Mouse (Mus musculus) hindbrain, embryonic 13.5 days (tissue): ENCODE results near the gene Brd3. TPM values are rescaled to one million over a fixed set of nuclear protein-coding genes. Genes with fewer than 3 reads are reported as not detected.
A peak's percentile ranks its signal among the peaks of the same experiment; 100 is the strongest.
"Not testable (repeated sequence)": the region's sequence is repeated elsewhere in the genome, so short reads cannot be mapped to it uniquely, and the experiment has no call there.

Experiments used
- ATAC-seq: fragments of 200-750 bp; cut with Nextera tagmentation; 2 replicates; pipeline ENCODE4 v1.8.0; 2017; ENCODE audit warnings: moderate TSS enrichment; ENCODE audit not compliant: low FRiP score
- H3K27ac ChIP-seq: fragments of 300-500 bp; sonication (generic); 2 replicates; pipeline ENCODE4 v1.5.1; 2015; ENCODE audit warnings: inconsistent platforms, mild to moderate bottlenecking, moderate library complexity
- H3K27me3 ChIP-seq: fragments of 300-500 bp; sonication (generic); 2 replicates; pipeline ENCODE4 v1.6.1; 2015; ENCODE audit warnings: mild to moderate bottlenecking, inconsistent platforms
- H3K36me3 ChIP-seq: fragments of 300-500 bp; sonication (generic); 2 replicates; pipeline ENCODE4 v1.6.1; 2015; ENCODE audit warnings: mild to moderate bottlenecking, inconsistent platforms
- H3K4me1 ChIP-seq: fragments of 300-500 bp; sonication (generic); replicated peaks from 2 replicates; pipeline ENCODE4 v1.6.1; 2015; ENCODE audit warnings: inconsistent platforms
- H3K4me2 ChIP-seq: fragments of 300-500 bp; sonication (generic); 2 replicates; pipeline ENCODE4 v1.6.1; 2015; ENCODE audit warnings: inconsistent platforms, mild to moderate bottlenecking, moderate library complexity
- H3K4me3 ChIP-seq: fragments of 300-500 bp; sonication (generic); 2 replicates; pipeline ENCODE4 v1.5.1; 2015; ENCODE audit warnings: mild to moderate bottlenecking, inconsistent platforms
- H3K9ac ChIP-seq: fragments of 300-500 bp; sonication (generic); 2 replicates; pipeline ENCODE4 v1.6.1; 2015; ENCODE audit warnings: mild to moderate bottlenecking, inconsistent platforms
- H3K9me3 ChIP-seq: fragments of 300-500 bp; sonication (generic); 2 replicates; pipeline ENCODE4 v1.6.1; 2016; ENCODE audit warnings: inconsistent platforms
- WGBS: fragments of 180-500 bp; shearing (Covaris S2); methylation state at CpG from one replicate; pipeline ENCODE4 v1.1.7; 2015; 5-methylcytosine and 5-hydroxymethylcytosine counted together
- polyA plus RNA-seq: library from polyadenylated mRNA; unstranded; fragments of >200 nt; fragmentation: Nextera tagmentation; extraction: Ambion mirVana; gene quantifications from 2 replicates; pipeline ENCODE4 v1.2.1, GENCODE M21; 2015

Brd3 gene
- polyA plus RNA-seq, 1 experiment from 2014 or later: 130 TPM

DNA sequence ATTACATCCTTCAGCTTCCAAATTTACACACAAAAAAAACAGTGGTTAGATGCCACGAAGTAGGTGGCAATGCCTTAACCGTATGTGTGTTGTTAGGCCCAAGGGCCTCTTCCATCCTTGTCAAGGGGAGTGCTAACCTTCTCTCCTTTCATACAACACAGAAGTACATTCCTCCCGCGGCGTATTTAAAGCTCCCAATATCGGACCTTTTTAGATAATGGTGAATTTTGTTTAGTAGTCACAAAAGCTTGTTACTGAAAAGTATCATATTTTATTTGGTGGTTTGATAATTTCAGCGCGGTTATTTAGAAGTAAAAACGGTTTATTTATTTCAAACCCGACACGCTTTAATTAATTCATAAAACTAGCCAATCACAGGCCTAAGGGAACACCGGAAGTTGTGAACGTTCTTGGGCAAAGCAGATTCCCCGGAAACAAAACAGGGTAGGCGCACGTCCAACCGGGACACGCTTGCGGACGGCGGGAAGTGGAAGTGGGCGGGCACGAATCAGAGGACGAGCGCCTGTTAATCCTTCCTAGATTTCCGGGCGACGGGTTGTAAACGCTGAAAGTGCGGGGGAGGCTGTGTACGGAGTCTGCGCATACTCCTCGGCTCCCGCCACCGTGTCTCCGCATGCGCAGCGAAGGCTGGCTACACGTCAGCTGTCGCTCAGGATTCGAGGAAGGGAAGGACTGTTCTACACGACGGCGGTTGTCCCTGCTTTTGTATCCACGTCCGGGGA lies 32.5 kb upstream of the Brd3 start:
- Histone ChIP-seq H3K27me3 (no peaks in the 10 kb centered on the region), H3K4me3 (peak overlapping the region; percentile 50), H3K4me1 (peaks cover 23% of the 10 kb centered on the region), H3K9ac (peak overlapping the region; percentile 76), H3K9me3 (no peaks in the 10 kb centered on the region), H3K27ac (peak overlapping the region; percentile 92), H3K4me2 (peak overlapping the region; percentile 85), H3K36me3 (peaks cover 23% of the 10 kb centered on the region)
- ATAC-seq: peak; percentile 98
- under 1% methylated on average over 46 of the region's 46 CpGs for WGBS

DNA sequence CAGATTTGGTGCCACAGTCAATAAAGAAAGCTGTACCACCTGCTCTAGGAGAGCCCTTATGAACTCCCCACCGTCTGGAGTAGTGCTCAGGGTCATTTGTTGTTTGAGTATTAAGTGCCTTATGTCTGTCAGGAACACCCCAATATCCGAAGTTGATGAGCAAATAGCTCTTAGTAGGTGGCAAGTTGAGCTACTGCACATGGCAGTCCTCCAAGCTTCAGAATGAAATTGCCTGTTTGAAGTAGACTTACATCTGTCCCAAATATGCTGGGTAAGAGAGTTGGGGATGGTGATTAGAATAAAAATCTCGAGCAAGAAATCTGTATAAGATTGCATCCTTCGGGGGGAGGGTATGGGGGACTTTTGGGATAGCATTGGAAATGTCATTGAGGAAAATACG lies 31.9 kb upstream of the Brd3 start:
- Histone ChIP-seq H3K9ac (peak overlapping the region; percentile 6; the same call in 1 of the 2 replicates), H3K27ac (peak overlapping the region; percentile 92), H3K36me3 (peaks cover 26% of the 10 kb centered on the region), H3K4me3 (peak overlapping the region; percentile 26), H3K27me3 (no peaks in the 10 kb centered on the region), H3K4me2 (peak overlapping the region; percentile 50), H3K9me3 (no peaks in the 10 kb centered on the region), H3K4me1 (peaks cover 23% of the 10 kb centered on the region)
- WGBS: 23% methylated on average over 5 of the region's 5 CpGs
- ATAC-seq: no peak

DNA sequence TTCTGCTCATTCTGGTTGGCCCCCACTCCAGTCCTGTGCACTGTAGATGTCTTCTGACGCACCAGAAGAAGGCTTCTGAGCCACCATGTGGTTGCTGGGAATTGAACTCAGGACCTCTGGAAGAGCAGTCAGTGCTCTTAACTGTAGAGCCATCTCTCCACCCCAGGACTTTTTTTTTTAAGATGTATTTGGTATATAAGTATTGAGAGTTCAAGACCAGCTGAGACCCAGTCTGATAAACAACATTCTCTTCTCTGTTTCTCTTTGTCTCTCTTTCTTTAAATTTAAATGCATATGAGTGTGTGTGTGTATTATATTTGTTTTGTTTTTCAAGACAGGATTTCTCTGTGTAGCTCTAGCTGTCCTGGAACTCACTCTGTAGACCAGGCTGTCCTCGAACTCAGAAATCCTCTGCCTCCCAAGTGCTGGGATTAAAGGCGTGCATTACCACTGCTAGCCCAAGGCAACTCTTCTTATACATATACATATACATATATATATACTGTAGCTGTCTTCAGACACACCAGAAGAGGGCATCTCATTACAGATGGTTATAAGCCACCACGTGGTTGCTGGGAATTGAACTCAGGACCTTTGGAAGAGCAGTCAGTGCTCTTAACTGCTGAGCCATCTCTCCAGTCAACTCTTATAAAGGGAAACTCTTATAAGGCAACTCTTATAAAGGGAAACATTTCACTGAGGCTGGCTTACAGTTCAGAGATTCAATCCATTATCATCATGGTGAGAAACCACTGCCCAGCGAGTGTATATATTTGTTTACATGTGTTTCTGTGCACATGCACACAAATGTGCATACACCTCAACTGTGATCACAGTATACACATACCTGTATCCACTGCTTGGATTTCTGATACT lies 31.2 kb upstream of the Brd3 start:
- H3K27me3 ChIP-seq, H3K9me3 ChIP-seq, ATAC-seq: not testable (repeated sequence)
- peaks cover 32% of the 10 kb centered on the region for H3K36me3 ChIP-seq
- peak overlapping the region; percentile 6; the same call in 1 of the 2 replicates for H3K9ac ChIP-seq
- H3K4me3 ChIP-seq: peak overlapping the region; percentile 26
- peaks cover 23% of the 10 kb centered on the region for H3K4me1 ChIP-seq
- H3K4me2 ChIP-seq: peak overlapping the region; percentile 50
- WGBS: 67% methylated on average over 5 of the region's 5 CpGs
- H3K27ac ChIP-seq: peak overlapping the region; percentile 92

DNA sequence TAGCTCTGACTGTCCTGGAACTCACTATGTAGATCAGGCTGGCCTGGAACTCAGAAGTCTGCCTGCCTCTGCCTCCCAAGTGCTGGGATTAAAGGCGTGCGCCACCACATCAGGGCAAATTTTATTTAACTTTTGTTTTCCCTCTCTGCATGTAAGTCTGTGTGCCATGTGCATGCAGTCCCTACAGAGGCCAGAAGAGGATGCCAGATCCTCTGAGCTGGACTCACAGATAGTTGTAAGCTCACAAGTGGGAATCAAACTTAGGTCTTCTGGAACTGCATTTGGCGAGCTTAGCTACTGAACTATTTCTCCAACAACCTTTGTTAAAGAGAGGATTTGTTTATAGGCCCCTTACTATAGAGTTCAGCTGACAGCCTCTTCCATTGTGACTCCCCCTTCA lies 10.8 kb upstream of the Brd3 start:
- H3K4me2 ChIP-seq: no peak overlapping the region
- no peak overlapping the region for H3K9ac ChIP-seq
- no peak overlapping the region for H3K27ac ChIP-seq
- no peak overlapping the region for H3K4me3 ChIP-seq
- peaks cover 31% of the 10 kb centered on the region for H3K4me1 ChIP-seq
- 95% methylated on average over 3 of the region's 3 CpGs for WGBS
- H3K27me3 ChIP-seq: no peaks in the 10 kb centered on the region
- H3K9me3 ChIP-seq: no peaks in the 10 kb centered on the region
- ATAC-seq: no peak
- peaks cover 46% of the 10 kb centered on the region for H3K36me3 ChIP-seq

DNA sequence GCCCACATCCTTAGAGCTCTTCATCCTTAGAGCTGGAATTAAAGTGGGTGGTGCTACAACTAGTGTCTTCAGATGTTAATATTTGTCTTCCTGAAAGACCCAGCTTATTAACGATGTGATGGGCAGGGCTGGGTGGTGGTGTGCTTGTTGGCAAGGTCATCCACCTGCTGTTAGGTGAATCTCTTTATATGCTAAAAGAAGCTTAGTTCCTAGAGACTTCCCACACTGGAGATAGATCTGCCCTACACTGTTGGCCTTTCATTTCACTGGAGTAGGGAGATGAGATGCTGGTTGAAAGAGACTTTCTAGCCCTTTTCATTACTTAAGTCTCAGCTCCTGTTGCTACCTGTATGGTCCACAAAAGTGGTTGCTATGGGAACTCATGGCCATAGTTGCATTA lies 8.8 kb upstream of the Brd3 start:
- no peak overlapping the region for H3K27ac ChIP-seq
- no peaks in the 10 kb centered on the region for H3K9me3 ChIP-seq
- peaks cover 31% of the 10 kb centered on the region for H3K4me1 ChIP-seq
- ATAC-seq: no peak
- no peaks in the 10 kb centered on the region for H3K27me3 ChIP-seq
- peaks cover 30% of the 10 kb centered on the region for H3K36me3 ChIP-seq
- peak overlapping the region; percentile 95 for H3K4me3 ChIP-seq
- WGBS: 26% methylated on average over 1 of the region's 1 CpGs
- peak overlapping the region; percentile 85 for H3K4me2 ChIP-seq
- H3K9ac ChIP-seq: peak overlapping the region; percentile 92

DNA sequence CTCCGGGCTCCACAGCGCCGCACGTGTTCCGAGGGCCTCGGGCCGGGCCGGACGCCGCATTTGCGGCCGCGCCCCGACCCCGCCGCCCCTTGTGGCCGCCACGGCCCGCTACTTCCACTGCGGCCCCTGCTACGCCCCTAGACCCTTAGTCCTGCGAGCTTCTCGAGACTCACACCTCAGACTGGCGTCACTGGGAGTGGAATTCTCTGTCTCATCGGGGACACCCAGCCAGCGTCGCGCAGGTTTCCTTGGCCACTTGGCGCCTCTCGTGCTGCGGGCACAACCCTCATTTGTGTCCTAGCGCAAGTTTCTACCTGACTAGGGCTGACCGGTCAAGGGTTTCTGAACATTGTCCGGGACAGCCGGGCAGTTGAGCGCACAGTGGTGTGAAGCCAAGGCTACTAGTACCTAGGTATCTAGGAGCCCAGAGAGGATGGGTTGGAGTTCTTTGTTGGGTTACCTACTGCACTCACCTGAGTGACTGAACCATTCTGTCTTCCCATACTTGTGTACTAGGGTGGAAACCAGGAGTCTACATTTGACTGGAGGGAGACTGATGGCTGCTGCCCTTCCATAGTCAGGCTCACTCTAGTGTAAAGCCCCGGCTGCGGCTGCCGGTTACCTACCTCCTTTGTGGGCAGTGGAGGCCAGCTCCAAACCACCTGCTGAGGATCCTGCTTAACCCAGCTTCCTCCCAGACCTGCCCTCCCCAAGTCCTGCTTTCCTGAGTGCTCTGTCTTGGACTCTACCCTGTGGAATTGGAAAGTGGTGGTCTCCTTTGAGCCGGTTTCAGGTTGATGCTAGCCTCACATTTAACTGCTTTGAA lies 8.1 kb upstream of the Brd3 start:
- peak overlapping the region; percentile 88 for H3K27ac ChIP-seq

DNA sequence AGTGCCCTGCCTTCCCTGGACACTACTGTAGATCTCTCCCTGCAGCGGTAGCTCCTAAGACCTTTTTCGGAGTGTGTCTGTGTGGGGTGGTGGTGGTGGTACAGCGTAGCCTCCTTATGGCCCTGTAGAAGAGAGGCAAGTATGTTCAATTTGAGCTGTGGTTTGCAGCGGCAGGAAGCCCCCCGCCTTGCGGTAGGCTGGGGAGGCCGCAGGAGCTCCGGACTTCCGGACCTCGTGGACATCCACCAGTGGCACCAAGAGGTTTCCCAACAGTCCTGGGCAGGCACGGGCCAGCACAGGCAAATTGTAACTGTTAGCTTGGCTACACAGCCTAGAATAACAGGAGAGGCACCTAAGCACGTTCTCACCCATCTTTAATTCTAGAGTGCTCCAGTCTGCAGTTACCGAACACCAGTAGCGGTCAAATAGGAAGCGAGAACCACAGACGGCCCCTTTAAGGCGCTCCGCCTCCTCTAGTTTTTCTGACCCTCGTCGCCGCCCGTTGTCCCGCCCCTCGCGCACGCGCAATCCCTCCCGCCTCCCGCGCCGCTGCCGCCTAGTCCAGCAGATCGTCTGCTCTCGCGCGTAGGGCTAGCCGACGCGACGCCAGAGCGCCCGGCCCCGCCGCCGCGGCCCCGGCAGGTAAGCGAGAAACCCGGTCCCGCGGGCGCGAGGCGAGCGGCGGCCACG lies 7.3 kb upstream of the Brd3 start, which contains the start of gene Wdr5:
Wdr5 (plus strand) TSS at position 519 of the 690 bp plus-strand sequence.
- peak within 1 kb of the TSS; percentile 95 for H3K4me3 ChIP-seq
- H3K36me3 ChIP-seq: peaks cover 15% of the 10 kb centered on the region
- under 1% methylated on average over 57 of the region's 57 CpGs for WGBS
- H3K9me3 ChIP-seq: no peaks in the 10 kb centered on the region
- H3K27ac ChIP-seq: peak within 1 kb of the TSS; percentile 88
- peak within 1 kb of the TSS; percentile 85 for H3K4me2 ChIP-seq
- H3K27me3 ChIP-seq: no peaks in the 10 kb centered on the region
- peak within 1 kb of the TSS; percentile 92 for H3K9ac ChIP-seq
- ATAC-seq: peak; percentile 93
- peaks cover 31% of the 10 kb centered on the region for H3K4me1 ChIP-seq

More for the DNA sequence above, 8.1 kb upstream of the Brd3 start:
- H3K9ac ChIP-seq: peak overlapping the region; percentile 92
- under 1% methylated on average over 40 of the region's 40 CpGs for WGBS
- H3K4me1 ChIP-seq: peaks cover 31% of the 10 kb centered on the region
- H3K4me3 ChIP-seq: peak overlapping the region; percentile 95
- peak; percentile 49 for ATAC-seq
- H3K9me3 ChIP-seq: no peaks in the 10 kb centered on the region
- H3K27me3 ChIP-seq: no peaks in the 10 kb centered on the region
- peaks cover 23% of the 10 kb centered on the region for H3K36me3 ChIP-seq
- H3K4me2 ChIP-seq: peak overlapping the region; percentile 85

DNA sequence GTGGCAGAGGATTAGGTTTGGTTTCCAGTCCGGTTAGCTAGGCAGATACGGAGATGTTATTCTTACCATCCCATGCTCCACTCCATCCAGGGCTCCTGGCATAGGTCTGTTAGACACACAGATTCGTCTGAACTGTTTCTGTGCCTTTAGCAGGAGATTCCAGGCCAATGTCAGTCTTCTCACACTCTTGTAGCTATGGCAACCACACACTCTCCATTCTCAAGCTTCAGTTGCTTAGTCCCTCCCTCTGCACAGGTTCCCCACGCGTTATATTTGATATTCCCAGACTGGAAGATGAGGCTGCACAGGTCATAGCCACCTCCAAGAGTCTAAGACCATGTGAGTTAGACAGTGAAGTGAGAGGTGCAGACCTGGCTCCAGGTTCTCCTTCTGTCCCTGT lies 6.4 kb upstream of the Brd3 start:
- no peak for ATAC-seq

DNA sequence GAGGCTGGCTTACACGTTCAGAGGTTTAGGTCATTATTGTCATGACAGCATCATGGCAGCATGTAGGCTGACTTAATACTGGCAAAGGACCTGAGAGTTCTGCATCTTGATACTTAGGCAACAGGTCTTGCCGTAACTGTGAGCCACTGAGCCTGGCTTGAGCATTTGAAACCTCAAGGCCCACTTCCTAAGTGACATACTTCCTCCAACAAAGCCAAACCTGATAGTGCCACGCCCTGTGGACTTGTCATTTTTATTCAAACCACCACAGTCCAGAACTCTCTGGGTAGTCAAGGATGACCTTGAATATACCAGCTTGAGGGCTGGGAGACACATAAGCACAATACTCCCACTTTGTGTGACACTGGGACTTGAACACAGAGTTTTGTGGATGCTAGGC lies 5.4 kb upstream of the Brd3 start:
- Histone ChIP-seq H3K4me1 (peaks cover 31% of the 10 kb centered on the region), H3K9ac (no peak overlapping the region), H3K4me3 (no peak overlapping the region), H3K27me3 (no peaks in the 10 kb centered on the region), H3K4me2 (no peak overlapping the region), H3K36me3 (no peaks in the 10 kb centered on the region), H3K9me3 (no peaks in the 10 kb centered on the region), H3K27ac (no peak overlapping the region)
- no peak for ATAC-seq
- WGBS: 91% methylated on average over 3 of the region's 3 CpGs

More for the DNA sequence above, 6.4 kb upstream of the Brd3 start:
- Histone ChIP-seq H3K4me3 (peak overlapping the region; percentile 95), H3K27ac (peak overlapping the region; percentile 88), H3K9ac (peak overlapping the region; percentile 92), H3K4me1 (peaks cover 31% of the 10 kb centered on the region), H3K36me3 (peaks cover 7% of the 10 kb centered on the region), H3K27me3 (no peaks in the 10 kb centered on the region), H3K4me2 (peak overlapping the region; percentile 85), H3K9me3 (no peaks in the 10 kb centered on the region)
- WGBS: 73% methylated on average over 5 of the region's 5 CpGs

DNA sequence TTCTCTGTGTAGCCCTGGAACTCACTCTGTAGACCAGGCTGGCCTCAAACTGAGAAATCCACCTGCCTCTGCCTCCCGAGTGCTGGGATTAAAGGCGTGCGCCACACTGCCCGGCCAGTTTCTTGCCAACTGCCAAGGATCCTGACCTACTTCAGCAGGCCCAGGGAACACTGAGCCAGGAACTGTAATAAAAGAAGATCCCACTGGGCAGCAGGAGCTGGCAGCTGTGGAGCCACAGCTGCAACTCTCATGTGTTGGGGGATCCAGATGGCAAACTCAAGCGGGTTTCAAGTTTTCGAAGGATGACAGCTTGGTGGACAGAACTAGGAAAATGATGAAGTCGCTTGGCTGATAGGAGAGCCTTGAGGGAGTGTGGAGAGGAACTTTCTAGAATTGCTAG lies 3.2 kb upstream of the Brd3 start:
- 93% methylated on average over 7 of the region's 7 CpGs for WGBS

DNA sequence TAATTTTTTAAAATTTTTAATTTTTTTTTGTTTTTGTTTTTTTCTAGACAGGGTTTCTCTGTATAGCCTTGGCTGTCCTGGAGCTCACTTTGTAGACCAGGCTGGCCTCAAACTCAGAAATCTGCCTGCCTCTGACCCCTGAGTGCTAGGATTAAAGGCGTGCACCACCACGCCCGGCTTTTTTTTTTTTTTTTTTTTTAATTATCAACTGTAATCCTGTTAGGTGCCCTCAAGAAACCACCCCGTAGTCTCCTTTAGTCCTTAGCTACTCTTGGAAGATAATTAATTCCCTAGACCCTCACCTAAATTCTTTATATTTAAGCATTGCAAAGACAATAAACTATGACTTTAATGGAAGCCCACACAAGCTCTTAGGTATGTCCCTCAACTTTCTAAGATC lies 804 bp downstream of the Brd3 start:
- not testable (repeated sequence) for H3K4me1 ChIP-seq, H3K4me3 ChIP-seq, H3K9ac ChIP-seq, H3K9me3 ChIP-seq, H3K4me2 ChIP-seq, H3K27me3 ChIP-seq, H3K27ac ChIP-seq, ATAC-seq, H3K36me3 ChIP-seq
- 91% methylated on average over 4 of the region's 4 CpGs for WGBS

More for the DNA sequence above, 3.2 kb upstream of the Brd3 start:
- no peaks in the 10 kb centered on the region for H3K9me3 ChIP-seq
- no peak overlapping the region for H3K9ac ChIP-seq
- no peak overlapping the region for H3K4me3 ChIP-seq
- H3K4me1 ChIP-seq: peaks cover 14% of the 10 kb centered on the region
- no peak overlapping the region for H3K27ac ChIP-seq
- ATAC-seq: no peak
- H3K36me3 ChIP-seq: no peaks in the 10 kb centered on the region
- no peaks in the 10 kb centered on the region for H3K27me3 ChIP-seq
- no peak overlapping the region for H3K4me2 ChIP-seq
